Mouse (Mus musculus) heart, embryonic 15.5 days (tissue): ENCODE measurements around the gene Pigu. TPM values are rescaled to one million over a fixed set of nuclear protein-coding genes. Genes with fewer than 3 reads are reported as not detected.

ENCODE experiments used
- ATAC-seq: fragments of 200-750 bp; cut with Nextera tagmentation; replicated peaks from 2 replicates; pipeline ENCODE4 v1.8.0; 2017; ENCODE audit warnings: low read depth, moderate TSS enrichment; ENCODE audit not compliant: insufficient number of reproducible peaks, insufficient read depth, low FRiP score
- H3K27ac ChIP-seq: fragments of 300-500 bp; sonication (generic); 2 replicates; pipeline ENCODE4 v1.5.1; 2015; ENCODE audit warnings: mild to moderate bottlenecking, inconsistent platforms
- H3K27me3 ChIP-seq: fragments of 300-500 bp; sonication (generic); 2 replicates; pipeline ENCODE4 v1.6.1; 2015; ENCODE audit warnings: inconsistent platforms
- H3K36me3 ChIP-seq: fragments of 300-500 bp; sonication (generic); 2 replicates; pipeline ENCODE4 v1.6.1; 2015; ENCODE audit warnings: mild to moderate bottlenecking, inconsistent platforms
- H3K4me1 ChIP-seq: fragments of 300-500 bp; sonication (generic); replicated peaks from 2 replicates; pipeline ENCODE4 v1.6.1; 2015; ENCODE audit warnings: inconsistent platforms
- H3K4me2 ChIP-seq: fragments of 300-500 bp; sonication (generic); 2 replicates; pipeline ENCODE4 v1.6.1; 2015; ENCODE audit warnings: inconsistent platforms, mild to moderate bottlenecking, moderate library complexity
- H3K4me3 ChIP-seq: fragments of 300-500 bp; sonication (generic); 2 replicates; pipeline ENCODE4 v1.5.1; 2015; ENCODE audit warnings: mild to moderate bottlenecking, inconsistent platforms
- H3K9ac ChIP-seq: fragments of 300-500 bp; sonication (generic); 2 replicates; pipeline ENCODE4 v1.6.1; 2015; ENCODE audit warnings: mild to moderate bottlenecking, inconsistent platforms
- H3K9me3 ChIP-seq: fragments of 300-500 bp; sonication (generic); replicated peaks from 2 replicates; pipeline ENCODE4 v1.6.1; 2016; ENCODE audit warnings: inconsistent platforms
- WGBS: fragments of 180-500 bp; shearing (Covaris S2); methylation state at CpG from one replicate; pipeline ENCODE4 v1.1.7; 2015; ENCODE audit warnings: mixed read lengths; 5-methylcytosine and 5-hydroxymethylcytosine counted together
- polyA plus RNA-seq: library from polyadenylated mRNA; unstranded; fragments of >200 nt; fragmentation: Nextera tagmentation; extraction: Ambion mirVana; gene quantifications from 2 replicates; pipeline ENCODE4 v1.2.1, GENCODE M21; 2015

Gene Pigu
- polyA plus RNA-seq, 1 experiment from 2014 or later, result 45.4 TPM

DNA sequence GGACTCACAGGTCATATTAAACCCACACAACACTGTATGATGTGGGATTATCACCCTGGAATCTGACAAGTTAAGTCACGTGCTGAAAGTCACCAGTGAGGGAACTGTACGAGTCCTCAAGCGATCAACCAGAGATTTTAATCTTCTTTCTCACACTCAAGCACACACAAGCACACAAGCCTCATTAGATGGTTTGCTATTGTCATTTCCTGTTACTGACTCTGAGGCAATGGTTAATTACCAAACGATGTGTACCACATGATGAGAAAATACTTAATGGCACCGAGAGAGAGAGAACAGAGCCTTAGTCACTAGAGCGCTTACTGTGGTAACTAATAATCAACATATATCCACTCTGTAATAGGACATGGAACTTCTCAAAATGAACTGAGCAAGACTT lies 71.5 kb downstream of the Pigu start:
- Histone ChIP-seq H3K36me3 (no peaks in the 10 kb centered on the region), H3K9ac (no peak overlapping the region), H3K27me3 (no peaks in the 10 kb centered on the region), H3K4me2 (no peak overlapping the region), H3K4me3 (no peak overlapping the region), H3K4me1 (peaks cover 34% of the 10 kb centered on the region), H3K27ac (no peak overlapping the region), H3K9me3 (no peaks in the 10 kb centered on the region)
- WGBS, result 83% methylated on average over 6 of the region's 6 CpGs
- no peak for ATAC-seq

DNA sequence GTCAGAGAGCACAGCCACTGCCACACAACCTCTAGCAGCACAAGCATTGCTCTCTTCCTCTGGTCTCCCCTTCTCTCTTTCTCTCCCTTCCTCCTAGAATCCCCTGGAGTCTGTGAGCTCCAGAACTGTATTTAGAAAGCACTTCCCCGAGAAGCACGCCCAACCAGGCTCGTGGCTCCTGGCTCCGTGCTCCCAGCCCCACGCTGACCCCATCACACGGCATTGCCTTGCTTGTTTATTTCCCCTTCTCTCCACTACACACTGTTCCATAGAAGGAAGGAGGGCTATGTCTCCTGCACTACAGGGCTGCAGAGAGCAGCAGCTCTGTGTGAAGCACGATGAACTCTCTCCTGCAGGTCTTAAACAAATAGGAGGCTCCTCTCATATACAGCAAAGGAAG lies 72.6 kb downstream of the Pigu start:
- no peaks in the 10 kb centered on the region for H3K9me3 ChIP-seq
- H3K27me3 ChIP-seq, result no peaks in the 10 kb centered on the region
- no peak overlapping the region for H3K9ac ChIP-seq
- WGBS, result 50% methylated on average over 7 of the region's 7 CpGs
- no peak overlapping the region for H3K4me3 ChIP-seq
- H3K27ac ChIP-seq, result peak overlapping the region; percentile 60
- ATAC-seq, result no peak
- H3K4me1 ChIP-seq, result peaks cover 34% of the 10 kb centered on the region
- no peaks in the 10 kb centered on the region for H3K36me3 ChIP-seq
- no peak overlapping the region for H3K4me2 ChIP-seq

DNA sequence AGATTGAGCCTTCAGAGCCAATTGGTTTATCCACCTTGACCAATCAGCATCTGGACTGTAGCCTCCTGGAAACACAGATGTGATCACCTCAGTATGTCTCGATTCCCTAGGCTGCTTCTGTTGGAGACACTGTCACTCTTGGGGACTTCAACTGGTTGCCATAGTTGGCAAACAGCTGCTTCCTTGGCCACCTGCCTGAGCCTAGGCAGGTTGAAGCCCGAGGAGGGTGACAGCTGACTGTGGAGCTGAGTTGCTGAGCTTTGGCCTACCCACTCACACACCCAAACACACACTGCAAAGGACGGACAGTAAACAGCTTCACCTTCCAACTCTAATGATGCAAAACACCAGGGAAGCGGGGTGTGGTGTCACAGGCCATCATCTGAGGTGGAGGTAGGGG lies 73.4 kb downstream of the Pigu start:
- Histone ChIP-seq H3K4me3 (no peak overlapping the region), H3K27me3 (no peaks in the 10 kb centered on the region), H3K9ac (no peak overlapping the region), H3K36me3 (no peaks in the 10 kb centered on the region), H3K4me2 (no peak overlapping the region), H3K9me3 (no peaks in the 10 kb centered on the region), H3K4me1 (peaks cover 34% of the 10 kb centered on the region), H3K27ac (peak overlapping the region; percentile 60; the same call in 1 of the 2 replicates)
- 79% methylated on average over 4 of the region's 4 CpGs for WGBS
- ATAC-seq, result no peak

- Histone ChIP-seq H3K36me3 (peaks cover 4% of the 10 kb centered on the region; the same call in 1 of the 2 replicates), H3K9ac (no peak overlapping the region), H3K4me1 (peaks cover 44% of the 10 kb centered on the region), H3K9me3 (no peaks in the 10 kb centered on the region), H3K4me3 (no peak overlapping the region), H3K27ac (no peak overlapping the region), H3K4me2 (no peak overlapping the region), H3K27me3 (no peaks in the 10 kb centered on the region)
- 74% methylated on average over 2 of the region's 2 CpGs for WGBS
- no peak for ATAC-seq
Observed at GRCm38 (mm10) chr2:155280116-155280515, 77.1 kb downstream of the Pigu start.

GRCm38 (mm10) chr2:155279163-155279562 lies 78.1 kb downstream of the Pigu start:
- 78% methylated on average over 4 of the region's 4 CpGs for WGBS
- Histone ChIP-seq H3K9me3 (no peaks in the 10 kb centered on the region), H3K36me3 (peaks cover 4% of the 10 kb centered on the region; the same call in 1 of the 2 replicates), H3K4me3 (no peak overlapping the region), H3K9ac (no peak overlapping the region), H3K27ac (no peak overlapping the region), H3K4me1 (peaks cover 35% of the 10 kb centered on the region), H3K4me2 (no peak overlapping the region), H3K27me3 (no peaks in the 10 kb centered on the region)
- no peak for ATAC-seq

DNA sequence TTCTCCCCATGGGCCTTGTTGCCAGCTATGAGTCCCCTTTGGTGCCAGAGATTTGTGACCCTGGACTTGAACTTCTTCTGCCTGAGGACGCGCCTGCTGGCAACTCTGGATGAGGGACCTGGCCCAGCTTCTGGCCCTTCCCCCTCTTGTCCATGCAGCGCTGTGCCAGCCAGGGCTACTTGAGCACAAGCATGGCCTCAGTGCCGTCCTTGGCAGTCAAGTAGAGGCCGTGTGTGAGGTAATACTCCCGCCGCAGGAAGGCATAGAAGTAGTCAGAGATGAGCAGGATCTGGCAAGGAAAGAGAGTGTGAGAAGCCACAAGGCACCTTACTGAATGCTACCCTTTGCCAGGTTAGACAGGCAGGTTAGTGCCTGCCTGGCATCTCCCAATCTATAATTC lies 78.9 kb downstream of the Pigu start:
- Histone ChIP-seq H3K27ac (peak overlapping the region; percentile 12; the same call in 1 of the 2 replicates), H3K9me3 (no peaks in the 10 kb centered on the region), H3K27me3 (no peaks in the 10 kb centered on the region), H3K4me3 (no peak overlapping the region), H3K4me1 (peaks cover 27% of the 10 kb centered on the region), H3K4me2 (no peak overlapping the region), H3K36me3 (peaks cover 4% of the 10 kb centered on the region; the same call in 1 of the 2 replicates), H3K9ac (no peak overlapping the region)
- no peak for ATAC-seq
- WGBS, result 81% methylated on average over 7 of the region's 7 CpGs

- Histone ChIP-seq H3K4me1 (peaks cover 23% of the 10 kb centered on the region), H3K9ac (peak overlapping the region; percentile 98; the same call in 1 of the 2 replicates), H3K4me3 (peak overlapping the region; percentile 97), H3K4me2 (peak overlapping the region; percentile 82), H3K27me3 (no peaks in the 10 kb centered on the region), H3K36me3 (peaks cover 4% of the 10 kb centered on the region; the same call in 1 of the 2 replicates), H3K9me3 (no peaks in the 10 kb centered on the region), H3K27ac (peak overlapping the region; percentile 12; the same call in 1 of the 2 replicates)
- no peak for ATAC-seq
- 77% methylated on average over 2 of the region's 2 CpGs for WGBS
Observed at GRCm38 (mm10) chr2:155277721-155278120, 79.5 kb downstream of the Pigu start.

GRCm38 (mm10) chr2:155276621-155277175 lies 80.5 kb downstream of the Pigu start:
- H3K9ac ChIP-seq, result peak overlapping the region; percentile 98
- H3K36me3 ChIP-seq, result peaks cover 4% of the 10 kb centered on the region; the same call in 1 of the 2 replicates
- peak overlapping the region; percentile 82 for H3K4me2 ChIP-seq
- WGBS, result 0% methylated on average over 46 of the region's 49 CpGs
- H3K4me3 ChIP-seq, result peak overlapping the region; percentile 97
- peak overlapping the region; percentile 94 for H3K27ac ChIP-seq
- peaks cover 29% of the 10 kb centered on the region for H3K4me1 ChIP-seq
- H3K9me3 ChIP-seq, result no peaks in the 10 kb centered on the region
- no peaks in the 10 kb centered on the region for H3K27me3 ChIP-seq
- ATAC-seq, result peak; percentile 93

- H3K4me2 ChIP-seq, result peak within 1 kb of the TSS; percentile 82
- peaks cover 29% of the 10 kb centered on the region for H3K4me1 ChIP-seq
- no peaks in the 10 kb centered on the region for H3K9me3 ChIP-seq
- WGBS, result 1% methylated on average over 47 of the region's 47 CpGs
- H3K4me3 ChIP-seq, result peak within 1 kb of the TSS; percentile 97
- peak; percentile 90 for ATAC-seq
- peaks cover 4% of the 10 kb centered on the region; the same call in 1 of the 2 replicates for H3K36me3 ChIP-seq
- no peaks in the 10 kb centered on the region for H3K27me3 ChIP-seq
- peak within 1 kb of the TSS; percentile 94 for H3K27ac ChIP-seq
- H3K9ac ChIP-seq, result peak within 1 kb of the TSS; percentile 98
Observed at GRCm38 (mm10) chr2:155276195-155276594, 81.0 kb downstream of the Pigu start, which contains the start of gene Map1lc3a. TSS of gene Map1lc3a (plus strand) at chr2:155276297.

DNA sequence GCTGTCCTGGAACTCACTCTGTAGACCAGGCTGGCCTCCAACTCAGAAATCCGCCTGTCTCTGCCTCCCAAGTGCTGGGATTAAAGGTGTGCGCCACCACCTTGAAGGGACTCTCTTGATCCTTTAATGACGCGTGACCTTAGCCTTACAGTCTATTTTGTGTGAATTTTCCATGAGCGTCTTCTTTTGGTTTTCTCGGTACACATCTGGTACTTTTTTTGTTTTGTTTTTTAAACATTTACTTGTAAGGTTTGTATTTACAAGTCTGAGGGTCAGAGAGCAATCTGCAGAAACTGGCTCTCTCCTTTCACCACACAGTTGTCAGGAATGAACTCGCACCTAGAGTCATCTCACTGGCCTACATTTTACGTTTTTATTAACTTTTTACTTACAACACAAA lies 83.6 kb downstream of the Pigu start:
- no peak for ATAC-seq
- Histone ChIP-seq H3K9me3 (no peaks in the 10 kb centered on the region), H3K9ac (no peak overlapping the region), H3K4me3 (no peak overlapping the region), H3K36me3 (peaks cover 4% of the 10 kb centered on the region; the same call in 1 of the 2 replicates), H3K4me2 (no peak overlapping the region), H3K27me3 (no peaks in the 10 kb centered on the region), H3K27ac (no peak overlapping the region), H3K4me1 (peaks cover 29% of the 10 kb centered on the region)
- 89% methylated on average over 8 of the region's 8 CpGs for WGBS

DNA sequence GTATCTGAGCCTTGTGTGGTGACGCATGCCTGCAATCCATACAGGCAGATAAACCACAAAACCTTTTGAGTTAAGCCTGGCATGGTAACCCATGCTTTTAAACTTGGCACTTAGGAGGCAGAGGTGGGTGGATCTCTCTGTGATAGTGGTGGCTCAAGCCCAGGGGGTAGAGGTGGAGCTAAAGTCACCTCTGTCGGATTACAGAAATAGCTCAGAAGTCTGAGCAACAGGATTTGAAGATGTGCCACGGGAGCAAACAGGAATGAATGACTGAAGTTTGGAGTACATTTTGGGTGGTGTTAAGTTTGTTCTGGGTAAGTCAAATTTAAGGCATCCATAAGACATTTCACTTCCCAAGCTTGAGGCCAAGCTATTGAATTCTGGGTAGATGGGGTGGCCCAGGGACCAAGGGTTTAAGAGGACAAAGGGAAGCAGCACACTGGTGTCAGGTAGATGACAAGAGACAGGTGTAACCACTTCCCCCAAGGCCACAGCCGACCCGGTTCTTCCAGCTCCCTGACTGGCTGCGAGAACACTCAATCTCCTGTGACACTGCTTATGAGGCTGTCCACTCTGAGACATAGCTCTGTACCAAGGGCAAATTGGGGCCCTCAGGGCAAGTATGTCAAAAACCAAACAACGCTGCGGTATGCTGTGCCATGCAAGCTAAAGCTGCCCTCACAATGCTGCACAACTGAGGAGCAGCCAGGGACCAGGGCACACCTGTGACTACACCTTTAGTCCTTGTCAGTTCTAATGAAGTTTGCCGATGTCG lies 84.6 kb downstream of the Pigu start:
- Histone ChIP-seq H3K27me3 (no peaks in the 10 kb centered on the region), H3K9me3 (no peaks in the 10 kb centered on the region), H3K36me3 (no peaks in the 10 kb centered on the region), H3K4me3 (no peak overlapping the region), H3K9ac (no peak overlapping the region), H3K27ac (no peak overlapping the region), H3K4me1 (peaks cover 19% of the 10 kb centered on the region), H3K4me2 (no peak overlapping the region)
- WGBS, result 61% methylated on average over 10 of the region's 10 CpGs
- ATAC-seq, result no peak
